Mouse (Mus musculus): Measurements from ENCODE around the gene Fgd1. TPM values are rescaled to one million over a fixed set of nuclear protein-coding genes. Genes with fewer than 3 reads are reported as not detected.

Gene Fgd1
- not detected for total RNA-seq (2023)

DNA sequence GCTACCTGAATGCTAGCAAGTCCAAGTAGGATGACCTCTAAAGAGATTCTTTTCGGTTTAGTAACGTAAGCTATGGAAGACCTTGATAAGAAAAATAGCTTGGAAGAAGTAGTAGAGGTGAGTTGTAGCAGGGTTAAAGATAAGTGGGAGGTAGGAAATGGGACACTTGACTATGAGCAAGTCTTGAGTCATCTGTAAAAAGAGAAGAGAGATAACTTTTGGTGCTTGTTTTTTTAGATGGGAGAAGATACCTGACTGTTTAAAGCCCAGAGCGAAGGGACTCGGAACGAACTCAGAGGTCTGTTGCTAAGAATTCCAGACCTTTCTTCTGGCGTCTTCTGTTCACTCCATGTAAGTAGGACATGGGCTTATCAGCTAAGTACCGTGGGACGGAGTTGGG is at the start of gene Fgd1:
TSS of gene Fgd1 (plus strand) at position 301 of the 400 bp plus-strand sequence.

DNA sequence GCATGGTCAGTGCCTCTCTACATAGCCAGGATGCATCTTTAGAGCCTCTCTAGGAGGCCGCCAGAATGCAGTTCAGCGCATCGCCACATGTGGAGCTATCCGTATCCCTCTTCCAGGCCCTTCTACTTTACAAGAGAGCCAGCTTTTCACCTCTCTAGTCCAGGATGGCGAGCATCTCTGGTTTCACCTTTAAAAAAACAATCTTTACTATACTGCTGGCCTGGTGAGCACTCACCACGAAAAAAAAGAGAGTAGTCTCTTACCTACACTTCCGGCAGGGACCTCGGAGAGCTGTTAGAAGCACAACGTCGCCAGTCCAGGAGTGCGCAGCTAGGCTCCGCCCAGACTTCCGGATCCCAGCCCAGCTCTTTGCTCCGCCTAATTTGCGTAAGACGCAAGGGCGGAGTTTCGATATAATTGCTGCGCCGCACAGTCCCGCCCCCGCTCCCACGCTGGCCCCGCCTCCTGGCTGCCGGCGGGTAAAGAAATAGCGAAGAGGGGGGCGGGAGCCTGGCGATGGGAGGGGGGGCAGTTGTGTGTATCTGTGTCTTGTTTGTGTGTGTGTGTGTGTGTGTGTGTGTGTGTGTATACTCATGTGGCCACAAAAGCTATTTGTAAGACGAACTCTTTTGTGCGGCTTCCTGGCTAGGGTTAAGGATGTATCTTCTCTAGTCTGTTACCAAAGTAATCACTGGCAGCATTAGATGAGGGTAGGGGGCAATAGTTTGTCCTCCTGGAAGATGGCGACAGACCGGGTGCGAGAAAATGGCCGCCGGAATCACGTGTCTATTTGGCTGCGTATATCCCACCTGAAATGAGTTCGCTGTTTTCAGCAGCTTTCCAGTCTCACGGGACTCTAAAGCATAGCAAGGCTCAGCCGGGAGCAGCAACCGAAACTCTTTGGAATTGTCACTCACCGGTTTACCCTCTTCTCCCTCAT is 28.7 kb upstream of the Fgd1 start, which contains the start of gene Gnl3l:
TSS of gene Gnl3l (minus strand) at position 385 of the 940 bp plus-strand sequence.

DNA sequence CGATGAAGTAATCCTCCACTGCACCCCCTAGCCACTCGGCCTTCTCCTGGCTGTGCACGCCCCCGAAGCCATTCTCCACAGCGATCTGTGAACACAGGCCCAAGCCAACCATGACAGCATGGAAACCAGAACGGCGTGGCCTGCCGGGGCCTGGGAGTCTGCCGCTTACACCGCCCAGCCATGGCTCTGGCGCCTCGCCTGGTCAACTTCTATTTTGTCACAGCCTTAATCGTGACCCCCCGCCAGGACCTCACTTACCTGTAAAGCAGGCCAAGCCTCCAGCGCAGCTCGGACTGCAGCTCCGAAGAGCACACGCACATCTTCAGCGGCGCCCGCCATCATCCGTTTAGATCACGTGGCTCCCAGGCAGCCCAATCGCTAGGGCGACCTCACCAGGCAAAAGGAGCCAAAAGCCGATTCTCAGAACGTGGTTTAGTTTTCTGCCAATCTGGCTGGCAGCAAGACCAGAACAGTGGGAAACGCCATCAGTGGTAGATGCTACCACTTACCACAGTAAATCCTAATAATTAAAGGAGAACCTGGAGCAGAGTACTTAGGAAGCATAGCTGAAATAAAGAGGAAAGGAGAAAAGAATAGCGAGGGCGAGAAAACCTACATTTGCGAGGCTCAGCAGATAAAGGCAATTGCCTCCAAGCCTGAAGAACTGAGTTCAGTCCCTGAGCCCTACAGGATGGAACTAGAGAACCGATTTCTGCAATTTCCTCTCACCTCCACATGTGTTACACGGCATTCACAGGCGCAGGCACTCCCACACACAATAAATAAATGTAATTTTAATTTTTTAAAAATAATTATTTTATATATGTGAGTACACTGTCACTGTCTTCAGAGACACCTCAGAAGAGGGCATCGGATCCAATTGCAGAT is 50.5 kb downstream of the Fgd1 start, which contains the start of gene Tsr2:
TSS of gene Tsr2 (minus strand) at position 373 of the 888 bp plus-strand sequence.

Other genes starting within 250 kb of the Fgd1 start
- 2.9 TPM for gene Maged2, start 231.8 kb upstream of the Fgd1 start, total RNA-seq (2023)
- 49.8 TPM for gene Gnl3l, start 28.8 kb upstream of the Fgd1 start, total RNA-seq (2023)
- 42.4 TPM for gene Tsr2, start 50.4 kb downstream of the Fgd1 start, total RNA-seq (2023)
- not detected for gene Wnk3, start 151.9 kb downstream of the Fgd1 start, total RNA-seq (2023)